In genomic region chrX:153498665-153499293, GRCm38 (mm10) we compare ENCODE assay signal across 8 mouse cellular contexts. TPM values are rescaled to one million over a fixed set of nuclear protein-coding genes. Genes with fewer than 3 reads are reported as not detected.
DNase-seq lines count a peak whose midpoint lies in the region; ATAC-seq and TF ChIP-seq lines count a peak whose summit lies in the region.
"Had no signal": no experiment of that assay in that cellular context is flagged by ENCODE, and none has a peak within 500 bp of the region (broad histone marks: within the 10 kb centered on the region; RNA-seq: fewer than 3 reads in every experiment).

No protein-coding gene starts in this region.

- H3K9ac ChIP-seq in ES-E14 (ENCODE audit: insufficient read depth, low read depth, low read length, poor library complexity, severe bottlenecking): peak overlapping the region; percentile 98
- H3K9ac ChIP-seq in embryonic facial prominence, embryonic 14.5 days (ENCODE audit: low read depth, low read length): peak overlapping the region; percentile 79
- H3K9ac ChIP-seq in midbrain, embryonic 14.5 days (replicated peaks; ENCODE audit: low read length): peak overlapping the region; percentile 86

- H3K27ac ChIP-seq in ES-E14 (ENCODE audit: insufficient read depth, low read depth, low read length, poor library complexity, severe bottlenecking): peak overlapping the region; percentile 90
- peak overlapping the region; percentile 94 for H3K27ac ChIP-seq in embryonic facial prominence, embryonic 14.5 days (replicated peaks; ENCODE audit: low read depth, low read length)
- peak overlapping the region; percentile 95 for H3K27ac ChIP-seq in hindbrain, embryonic 10.5 days
- peak overlapping the region; percentile 95 for H3K27ac ChIP-seq in midbrain, embryonic 14.5 days (replicated peaks; ENCODE audit: low read depth, low read length)

- H3K4me1 ChIP-seq in ES-E14 (ENCODE audit: control insufficient read depth in 2 of 2, insufficient read depth in 2 of 2, low read length in 2 of 2, poor library complexity in 1 of 2): no peaks in the 10 kb centered on the region; a peak in 1 of 4 replicates
- no peaks in the 10 kb centered on the region for H3K4me1 ChIP-seq in embryonic facial prominence, embryonic 14.5 days (ENCODE audit: control insufficient read depth, insufficient read depth, low read length)
- H3K4me1 ChIP-seq in hindbrain, embryonic 10.5 days (replicated peaks): peaks cover 12% of the 10 kb centered on the region; the same call in 1 of the 2 replicates
- H3K4me1 ChIP-seq in midbrain, embryonic 14.5 days (ENCODE audit: control insufficient read depth, insufficient read depth, low read length): peaks cover 4% of the 10 kb centered on the region; the same call in 1 of the 2 replicates

- H3K4me2 ChIP-seq in embryonic facial prominence, embryonic 14.5 days (ENCODE audit: low read depth, low read length): peak overlapping the region; percentile 77
- H3K4me2 ChIP-seq in midbrain, embryonic 14.5 days (ENCODE audit: low read length): peak overlapping the region; percentile 64

- H3K9me3 ChIP-seq in ES-E14 (ENCODE audit: control insufficient read depth, insufficient read depth, low read depth, low read length): no peaks in the 10 kb centered on the region
- H3K9me3 ChIP-seq in embryonic facial prominence, embryonic 14.5 days (ENCODE audit: control insufficient read depth, low read length): no peaks in the 10 kb centered on the region; the same call in 1 of the 2 replicates
- H3K9me3 ChIP-seq in hindbrain, embryonic 10.5 days: 0 out of 2 replicates have a peak, but pooled peaks cover 9% of the 10 kb centered on the region
- H3K9me3 ChIP-seq in midbrain, embryonic 14.5 days (ENCODE audit: control insufficient read depth, low read length): no peaks in the 10 kb centered on the region

- H3ac ChIP-seq in C2C12 (ENCODE audit: control insufficient read depth, insufficient read length, low read depth): peak overlapping the region; percentile 88

- H3K4me3 ChIP-seq in C2C12 (ENCODE audit: insufficient read depth, poor library complexity, severe bottlenecking) (peak overlapping the region; percentile 43), ES-E14 (ENCODE audit: insufficient read depth in 1 of 2, low read depth in 1 of 2, low read length in 2 of 2, poor library complexity in 1 of 2, severe bottlenecking in 1 of 2) (peak overlapping the region; percentile 82 to 99)
- H3K4me3 ChIP-seq in embryonic facial prominence, embryonic 14.5 days (ENCODE audit: low read depth, low read length): peak overlapping the region; percentile 58
- H3K4me3 ChIP-seq in hindbrain, embryonic 10.5 days: peak overlapping the region; percentile 68
- H3K4me3 ChIP-seq in midbrain, embryonic 14.5 days (replicated peaks; ENCODE audit: low read depth, low read length): peak overlapping the region; percentile 59

- no peak for TF ChIP-seq CTCF in C2C12 (IDR thresholded peaks at IDR 0.05; ENCODE audit: control insufficient read depth, insufficient read depth, insufficient read length)

- in situ Hi-C loops in ES-E14 (cut with MboI; ENCODE audit: low sequenced_read_pairs in 2 of 2, unreplicated experiment in 2 of 2): no loop called here

- ATAC-seq in embryonic facial prominence, embryonic 14.5 days (ENCODE audit: low read depth): no peak; the same call in 1 of the 2 replicates
- peak; percentile 12; the same call in 1 of the 2 replicates for ATAC-seq in midbrain, embryonic 14.5 days (ENCODE audit: low FRiP score, low TSS enrichment)

- 23% methylated on average over 19 of the region's 30 CpGs for WGBS in embryonic facial prominence, embryonic 14.5 days
- WGBS in hindbrain, embryonic 10.5 days: 23% methylated on average over 30 of the region's 30 CpGs
- WGBS in midbrain, embryonic 14.5 days: 21% methylated on average over 30 of the region's 30 CpGs

- H3K36me3 ChIP-seq in C2C12 (ENCODE audit: control insufficient read depth, insufficient read depth): no peaks in the 10 kb centered on the region
- peaks cover 10% of the 10 kb centered on the region; the same call in 1 of the 2 replicates for H3K36me3 ChIP-seq in ES-E14 (ENCODE audit: control insufficient read depth, insufficient read depth, low read length, poor library complexity, severe bottlenecking)
- no peaks in the 10 kb centered on the region; the same call in 1 of the 2 replicates for H3K36me3 ChIP-seq in embryonic facial prominence, embryonic 14.5 days (ENCODE audit: control insufficient read depth, insufficient read depth, low read length)
- peaks cover 10% of the 10 kb centered on the region for H3K36me3 ChIP-seq in hindbrain, embryonic 10.5 days
- no peaks in the 10 kb centered on the region for H3K36me3 ChIP-seq in midbrain, embryonic 14.5 days (ENCODE audit: control insufficient read depth, insufficient read depth, low read length)

- no peaks in the 10 kb centered on the region for H3K27me3 ChIP-seq in C2C12 (ENCODE audit: control insufficient read depth, insufficient read depth, insufficient read length)
- H3K27me3 ChIP-seq in embryonic facial prominence, embryonic 14.5 days (replicated peaks; ENCODE audit: control insufficient read depth, insufficient read depth, low read length): no peaks in the 10 kb centered on the region
- H3K27me3 ChIP-seq in hindbrain, embryonic 10.5 days (ENCODE audit: insufficient read depth, poor library complexity, severe bottlenecking): no peaks in the 10 kb centered on the region
- H3K27me3 ChIP-seq in midbrain, embryonic 14.5 days (ENCODE audit: control insufficient read depth, insufficient read depth, low read length): no peaks in the 10 kb centered on the region

- intact Hi-C loops in left cerebral cortex, postnatal 4 days (cut with DNase I): no loop called here

- H3K79me3 ChIP-seq in C2C12 (ENCODE audit: low read depth): peaks cover 27% of the 10 kb centered on the region

- DNase-seq in ES-E14 (ENCODE audit: low read depth, low spot score): no peak
- DNase-seq in embryonic facial prominence, embryonic 14.5 days (ENCODE audit: low spot score): peak; percentile 3
- peak; percentile 40 for DNase-seq in hindbrain, embryonic 10.5 days (ENCODE audit: low spot score)
- DNase-seq in left cerebral cortex, postnatal 4 days: peak; percentile 19
- peak; percentile 55 for DNase-seq in midbrain, embryonic 14.5 days
- peak; percentile 11 for DNase-seq in testis, postnatal 14 days (ENCODE audit: low spot score)

- H3K79me2 ChIP-seq in C2C12 (ENCODE audit: control insufficient read depth, insufficient read depth): peaks cover 38% of the 10 kb centered on the region

TF ChIP-seq in C2C12, 6 proteins besides CTCF, POLR2A, EP300 and RAD21:
- TF ChIP-seq CEBPB (IDR thresholded peaks at IDR 0.05; ENCODE audit: low read depth) (no peak), MYOG (IDR thresholded peaks at IDR 0.05; ENCODE audit: control insufficient read depth, extremely low read depth, insufficient read length) (no peak), MYOD1 (IDR thresholded peaks at IDR 0.05; ENCODE audit: control insufficient read depth, insufficient read length, low read depth) (no peak), FOSL1 (IDR thresholded peaks at IDR 0.05; ENCODE audit: insufficient read depth, low read length, poor library complexity, severe bottlenecking) (no peak), USF1 (IDR thresholded peaks at IDR 0.05; ENCODE audit: low read depth) (no peak), MAX (IDR thresholded peaks at IDR 0.05) (no peak)
TF ChIP-seq in C2C12: peak in this region for 0.

TF ChIP-seq in ES-E14, 5 proteins besides CTCF, POLR2A, EP300 and RAD21:
- TF ChIP-seq MAFK (IDR thresholded peaks at IDR 0.05; ENCODE audit: insufficient read depth, low read depth, low read length) (no peak), CHD2 (IDR thresholded peaks at IDR 0.05; ENCODE audit: low read depth, low read length) (no peak), ZC3H11A (IDR thresholded peaks at IDR 0.05; ENCODE audit: borderline replicate concordance, low read depth, low read length) (no peak), HCFC1 (IDR thresholded peaks at IDR 0.05; ENCODE audit: borderline replicate concordance, insufficient read depth, low read length) (no peak), ZNF384 (IDR thresholded peaks at IDR 0.05; ENCODE audit: low read depth, low read length) (no peak)

RNA-seq across cellular contexts. Expression of gene Ubqln2, which starts 0.8 kb away (rescaled TPM):
- 33.1 TPM for polyA plus RNA-seq in C2C12 (2012; fragmentation: generic; extraction: Trizol)
- total RNA-seq in ES-E14 (2012; rRNA removed): 13.1 and 20.9 TPM in 2 replicates
- 26.5 and 28.0 TPM in 2 replicates for polyA plus RNA-seq in embryonic facial prominence, embryonic 14.5 days (2014; fragmentation: Nextera tagmentation; extraction: Ambion mirVana)
- 35.4 and 38.4 TPM in 2 replicates for polyA plus RNA-seq in hindbrain, embryonic 10.5 days (2016; fragmentation: Nextera tagmentation; extraction: Ambion mirVana)
- 100 to 1,000 TPM; 223 to 236 TPM for total RNA-seq in left cerebral cortex, postnatal 4 days (2021)
- 68.8 and 79.3 TPM in 2 replicates for polyA plus RNA-seq in midbrain, embryonic 14.5 days (2014; fragmentation: Nextera tagmentation; extraction: Ambion mirVana)

RNA-seq across cellular contexts. Expression of gene Cypt3, which starts 59.6 kb away (rescaled TPM):
- polyA plus RNA-seq in C2C12 (2012; fragmentation: generic; extraction: Trizol): not detected
- total RNA-seq in ES-E14 (2012; rRNA removed): 1.0 TPM in 1 of 2 replicates, not detected in the other
- not detected in 2 replicates for polyA plus RNA-seq in embryonic facial prominence, embryonic 14.5 days (2014; fragmentation: Nextera tagmentation; extraction: Ambion mirVana)
- polyA plus RNA-seq in hindbrain, embryonic 10.5 days (2016; fragmentation: Nextera tagmentation; extraction: Ambion mirVana): 0.26 TPM in 1 of 2 replicates, not detected in the other
- not detected for total RNA-seq in left cerebral cortex, postnatal 4 days (2021)
- not detected in 2 replicates for polyA plus RNA-seq in midbrain, embryonic 14.5 days (2014; fragmentation: Nextera tagmentation; extraction: Ambion mirVana)
- total RNA-seq: gastrocnemius, adult 8-10 months had no signal
